Mouse (Mus musculus) right cerebral cortex, adult 18-20 months (tissue): ENCODE data around the gene Lat.
"Not testable (repeated sequence)": the region's sequence is repeated elsewhere in the genome, so short reads cannot be mapped to it uniquely, and the experiment has no call there.

ENCODE experiments used
- DNase-seq: peaks from one replicate; pipeline ENCODE4 v3.0.0; 2022; ENCODE audit warnings: mixed read lengths

Lat gene

GRCm38 (mm10) chr7:126369393-126369792 is at the start of gene Lat:
Lat (minus strand) TSS chr7:126369570.
- DNase-seq: no peak

- DNase-seq: no peak
Measured at GRCm38 (mm10) chr7:126418496-126418895, 49.1 kb upstream of the Lat start.

- no peak for DNase-seq
Measured at GRCm38 (mm10) chr7:126417606-126418005, 48.2 kb upstream of the Lat start.

GRCm38 (mm10) chr7:126417045-126417444 is 47.7 kb upstream of the Lat start:
- DNase-seq: no peak

- DNase-seq: no peak
Measured at GRCm38 (mm10) chr7:126416615-126417014, 47.2 kb upstream of the Lat start.

- DNase-seq: no peak
Measured at GRCm38 (mm10) chr7:126414725-126415124, 45.4 kb upstream of the Lat start, which contains the start of gene Cd19. Cd19 (minus strand) TSS chr7:126414889.

GRCm38 (mm10) chr7:126411061-126411460 is 41.7 kb upstream of the Lat start:
- no peak for DNase-seq

GRCm38 (mm10) chr7:126408686-126409085 is 39.3 kb upstream of the Lat start:
- DNase-seq: no peak

- DNase-seq: not testable (repeated sequence)
Measured at GRCm38 (mm10) chr7:126402518-126402917, 33.1 kb upstream of the Lat start.

GRCm38 (mm10) chr7:126399548-126399947 is 30.2 kb upstream of the Lat start:
- peak; percentile 73 for DNase-seq

- DNase-seq: no peak
Measured at GRCm38 (mm10) chr7:126397822-126398221, 28.5 kb upstream of the Lat start.

- no peak for DNase-seq
Measured at GRCm38 (mm10) chr7:126397221-126397620, 27.9 kb upstream of the Lat start.

GRCm38 (mm10) chr7:126396298-126397119 is 27.1 kb upstream of the Lat start, which contains the start of gene Nfatc2ip:
Nfatc2ip (minus strand) TSS chr7:126396737.
- DNase-seq: peak; percentile 95

GRCm38 (mm10) chr7:126392086-126392884 is 22.9 kb upstream of the Lat start:
- DNase-seq: not testable (repeated sequence)

GRCm38 (mm10) chr7:126388185-126388584 is 18.8 kb upstream of the Lat start:
- no peak for DNase-seq

GRCm38 (mm10) chr7:126383565-126383964 is 14.2 kb upstream of the Lat start:
- no peak for DNase-seq

GRCm38 (mm10) chr7:126377278-126378158 is 8.1 kb upstream of the Lat start, which contains the start of gene Spns1:
Spns1 (minus strand) TSS chr7:126377450.
- peak; percentile 99 for DNase-seq

GRCm38 (mm10) chr7:126376903-126377277 is 7.5 kb upstream of the Lat start:
- DNase-seq: no peak

- no peak for DNase-seq
Measured at GRCm38 (mm10) chr7:126375012-126375411, 5.6 kb upstream of the Lat start.

- DNase-seq: no peak
Measured at GRCm38 (mm10) chr7:126374526-126374925, 5.2 kb upstream of the Lat start.

- DNase-seq: no peak
Measured at GRCm38 (mm10) chr7:126373007-126373406, 3.6 kb upstream of the Lat start.

- DNase-seq: no peak
Measured at GRCm38 (mm10) chr7:126368367-126368766, 1.0 kb downstream of the Lat start.

- DNase-seq: no peak
Measured at GRCm38 (mm10) chr7:126367636-126368035, 1.7 kb downstream of the Lat start.
